Mouse (Mus musculus) erythroblast, embryonic 14.5 days (primary cell): Measurements from ENCODE around the gene Fez2. TPM values are rescaled to one million over a fixed set of nuclear protein-coding genes. Genes with fewer than 3 reads are reported as not detected.

ENCODE experiments used
- H3K27me3 ChIP-seq: 2 replicates; pipeline ENCODE4 v1.6.1; 2012; ENCODE audit warnings: inconsistent platforms; ENCODE audit not compliant: control insufficient read depth
- H3K36me3 ChIP-seq: 2 replicates; pipeline ENCODE4 v1.6.1; 2012; ENCODE audit warnings: mild to moderate bottlenecking, inconsistent platforms; ENCODE audit not compliant: control insufficient read depth
- H3K4me1 ChIP-seq: 2 replicates; pipeline ENCODE4 v1.6.1; 2012; ENCODE audit warnings: inconsistent platforms; ENCODE audit not compliant: control insufficient read depth
- H3K4me3 ChIP-seq: replicated peaks from 2 replicates; pipeline ENCODE3; 2012; ENCODE audit warnings: moderate library complexity, mild to moderate bottlenecking, inconsistent platforms
- H3K9me3 ChIP-seq: 2 replicates; pipeline ENCODE4 v1.6.1; 2012; ENCODE audit warnings: low read length, inconsistent platforms, mixed read lengths; ENCODE audit not compliant: control insufficient read depth
- GATA1 ChIP-seq: IDR thresholded peaks from 2 replicates; pipeline ENCODE4 v1.6.1; 2012; ENCODE audit warnings: low read length, inconsistent platforms, mixed read lengths
- TAL1 ChIP-seq: IDR thresholded peaks from 3 replicates; pipeline ENCODE4 v1.6.1; 2012; ENCODE audit warnings: low read length, inconsistent platforms, mixed read lengths
- polyA plus RNA-seq: library from polyadenylated mRNA; stranded (reverse); fragments of >175 nt; gene quantifications from 2 replicates; pipeline ENCODE4 v1.2.3, GENCODE M21; 2012

Fez2 gene
- polyA plus RNA-seq = 0.72 and 0.73 TPM in 2 replicates

- Histone ChIP-seq H3K27me3 (no peaks in the 10 kb centered on the region), H3K4me1 (peaks cover 45% of the 10 kb centered on the region), H3K36me3 (peaks cover 2% of the 10 kb centered on the region), H3K9me3 (no peaks in the 10 kb centered on the region), H3K4me3 (peak within 1 kb of the TSS; percentile 85)
- TF ChIP-seq GATA1 (no peak), TAL1 (no peak)
These were observed at the start of gene Fez2 for GRCm38 (mm10) chr17:78417381-78418281. Gene Fez2, minus strand, starts transcription at chr17:78418152.

GRCm38 (mm10) chr17:78465500-78465899, 47.5 kb upstream of the Fez2 start:
- no peak for TF ChIP-seq GATA1
- TF ChIP-seq TAL1 = no peak
- no peaks in the 10 kb centered on the region for H3K9me3 ChIP-seq
- H3K36me3 ChIP-seq = no peaks in the 10 kb centered on the region
- H3K4me1 ChIP-seq = no peaks in the 10 kb centered on the region
- no peaks in the 10 kb centered on the region for H3K27me3 ChIP-seq
- no peak overlapping the region for H3K4me3 ChIP-seq

GRCm38 (mm10) chr17:78465071-78465470, 47.1 kb upstream of the Fez2 start:
- Histone ChIP-seq H3K9me3 (no peaks in the 10 kb centered on the region), H3K4me3 (no peak overlapping the region), H3K27me3 (no peaks in the 10 kb centered on the region), H3K4me1 (no peaks in the 10 kb centered on the region), H3K36me3 (no peaks in the 10 kb centered on the region)
- no peak for TF ChIP-seq TAL1
- TF ChIP-seq GATA1 = no peak

GRCm38 (mm10) chr17:78460140-78460539, 42.2 kb upstream of the Fez2 start:
- Histone ChIP-seq H3K27me3 (no peaks in the 10 kb centered on the region), H3K36me3 (no peaks in the 10 kb centered on the region), H3K4me1 (no peaks in the 10 kb centered on the region), H3K4me3 (no peak overlapping the region), H3K9me3 (no peaks in the 10 kb centered on the region)
- TF ChIP-seq TAL1 (no peak), GATA1 (no peak)

- H3K36me3 ChIP-seq = no peaks in the 10 kb centered on the region
- no peaks in the 10 kb centered on the region for H3K9me3 ChIP-seq
- no peak overlapping the region for H3K4me3 ChIP-seq
- H3K27me3 ChIP-seq = no peaks in the 10 kb centered on the region
- H3K4me1 ChIP-seq = no peaks in the 10 kb centered on the region
- TF ChIP-seq GATA1 = no peak
- no peak for TF ChIP-seq TAL1
These were observed 37.6 kb upstream of the Fez2 start for GRCm38 (mm10) chr17:78455556-78455955.

- no peaks in the 10 kb centered on the region for H3K4me1 ChIP-seq
- H3K9me3 ChIP-seq = no peaks in the 10 kb centered on the region
- H3K27me3 ChIP-seq = no peaks in the 10 kb centered on the region
- no peaks in the 10 kb centered on the region for H3K36me3 ChIP-seq
- H3K4me3 ChIP-seq = no peak overlapping the region
- TF ChIP-seq TAL1 = no peak
- no peak for TF ChIP-seq GATA1
These were observed 37.2 kb upstream of the Fez2 start for GRCm38 (mm10) chr17:78455114-78455513.

GRCm38 (mm10) chr17:78454189-78454977, 36.4 kb upstream of the Fez2 start:
- H3K4me3 ChIP-seq = no peak overlapping the region
- no peaks in the 10 kb centered on the region for H3K27me3 ChIP-seq
- no peaks in the 10 kb centered on the region for H3K36me3 ChIP-seq
- no peaks in the 10 kb centered on the region for H3K9me3 ChIP-seq
- no peaks in the 10 kb centered on the region for H3K4me1 ChIP-seq
- TF ChIP-seq GATA1 = no peak
- no peak for TF ChIP-seq TAL1

GRCm38 (mm10) chr17:78453529-78453928, 35.6 kb upstream of the Fez2 start:
- H3K4me1 ChIP-seq = no peaks in the 10 kb centered on the region
- no peaks in the 10 kb centered on the region for H3K36me3 ChIP-seq
- no peaks in the 10 kb centered on the region for H3K27me3 ChIP-seq
- no peak overlapping the region for H3K4me3 ChIP-seq
- no peaks in the 10 kb centered on the region for H3K9me3 ChIP-seq
- TF ChIP-seq GATA1 (no peak), TAL1 (no peak)

- H3K9me3 ChIP-seq = no peaks in the 10 kb centered on the region
- H3K36me3 ChIP-seq = no peaks in the 10 kb centered on the region
- no peaks in the 10 kb centered on the region for H3K27me3 ChIP-seq
- H3K4me1 ChIP-seq = no peaks in the 10 kb centered on the region
- no peak for TF ChIP-seq GATA1
- no peak for TF ChIP-seq TAL1
- H3K4me3 ChIP-seq = no peak overlapping the region
These were observed 33.9 kb upstream of the Fez2 start for GRCm38 (mm10) chr17:78451886-78452285.
